Mouse (Mus musculus) cerebellum, adult 2 months (tissue): ENCODE data around the gene Tmem170.

Source experiments
- CTCF ChIP-seq: fragments of 200-500 bp; IDR thresholded peaks from 2 replicates; pipeline ENCODE4 v1.5.1; 2011; ENCODE audit warnings: low read depth, mild to moderate bottlenecking, control low read depth, low read length, moderate library complexity, borderline replicate concordance; ENCODE audit not compliant: insufficient read depth
- POLR2A ChIP-seq: fragments of 200-500 bp; IDR thresholded peaks from 2 replicates; pipeline ENCODE4 v1.6.1; 2011; ENCODE audit warnings: low read length, control low read depth, borderline replicate concordance; ENCODE audit not compliant: insufficient read depth

GRCm38 (mm10) chr8:111824334-111824733 lies 52.2 kb downstream of the Tmem170 start:
- no peak for TF ChIP-seq POLR2A
- TF ChIP-seq CTCF = no peak; the same call in 1 of the 2 replicates
